Mouse (Mus musculus) gastrocnemius, postnatal 14 days (tissue): ENCODE measurements around the gene Psmd5. TPM values are rescaled to one million over a fixed set of nuclear protein-coding genes. Genes with fewer than 3 reads are reported as not detected.

Experiments
- DNase-seq: peaks from one replicate; pipeline ENCODE4 v3.0.0; 2021; ENCODE audit warnings: mixed read lengths
- intact Hi-C: fragments of 180-260 bp; cut with DNase I; formaldehyde crosslinking; loops from one replicate; pipeline ENCODE4 v1.15.1; 2025; ENCODE audit warnings: low total_unique reads
- long read RNA-seq, 2 experiments: library from polyadenylated mRNA; stranded (forward); transcript quantifications; one replicate each; pipeline ENCODE4 v2.0.0; 2021
- total RNA-seq, 2 experiments: library from RNA; stranded (reverse); gene quantifications; 2 replicates each; pipeline ENCODE4 v1.2.3; 2021

Gene Psmd5
- total RNA-seq = 10 to 100 TPM; 13.5 to 13.8 TPM
- long read RNA-seq, experiment 1, full-length matches to known transcripts = 29 of 36 reads
- long read RNA-seq, experiment 1, partial matches to known transcripts = 1 of 36 reads
- long read RNA-seq, experiment 1, other reads (novel, unspliced or antisense) = 6 of 36 reads
- long read RNA-seq, experiment 2, full-length matches to known transcripts = 28 of 30 reads
- long read RNA-seq, experiment 2, partial matches to known transcripts = 0 of 30 reads
- long read RNA-seq, experiment 2, other reads (novel, unspliced or antisense) = 2 of 30 reads

DNA sequence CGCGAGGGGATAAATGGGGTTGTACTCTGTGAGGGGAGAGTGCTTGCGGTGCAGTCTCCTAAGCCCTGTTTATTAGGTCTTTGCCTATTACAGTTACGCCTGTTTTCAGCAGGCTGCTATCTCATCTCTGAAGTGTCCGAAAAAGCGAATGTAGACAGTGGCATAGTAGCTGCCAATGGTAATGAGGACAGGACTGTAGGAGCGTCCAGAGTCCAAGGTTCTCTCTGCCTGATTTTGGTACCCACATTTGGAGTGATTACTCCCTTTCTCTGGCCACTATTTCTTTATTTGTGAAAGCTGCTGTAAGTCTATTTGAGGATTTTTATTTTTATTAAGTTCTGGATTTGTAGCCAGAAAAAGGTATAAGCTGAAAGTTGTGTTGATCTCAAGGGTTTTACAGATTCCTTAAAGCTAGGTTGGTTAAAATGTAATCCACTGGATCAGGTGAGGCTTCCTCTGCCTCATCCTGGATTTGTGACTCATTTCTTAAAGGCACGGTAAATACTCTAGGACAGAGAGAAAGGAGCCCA lies at the start of gene Psmd5:
Psmd5 (minus strand) TSS at position 153 of the 530 bp plus-strand sequence.
- intact Hi-C loops = no loop called here

DNA sequence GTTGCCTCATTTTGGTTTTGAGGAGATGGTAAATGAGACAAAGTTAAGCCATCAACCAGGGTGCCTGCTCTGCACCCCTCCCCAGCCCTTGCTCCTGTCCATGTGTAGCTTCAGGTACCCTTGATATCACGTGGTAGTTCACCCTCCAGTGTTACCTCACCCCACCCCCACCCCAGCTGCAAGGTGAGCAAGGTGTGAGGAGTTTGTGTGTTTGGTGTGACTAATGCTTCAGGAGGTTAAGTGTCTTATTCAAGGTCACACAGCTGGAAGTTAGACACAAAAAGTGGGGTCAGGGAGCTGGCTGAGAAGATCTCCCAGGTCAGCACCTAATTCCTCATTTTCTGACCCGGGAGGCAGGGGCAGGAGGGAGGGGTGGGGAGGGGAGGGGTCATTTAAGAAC lies 48.0 kb upstream of the Psmd5 start:
- intact Hi-C loops = no loop called here
- DNase-seq = no peak

More for the DNA sequence above, at the start of gene Psmd5:
- DNase-seq = no peak

DNA sequence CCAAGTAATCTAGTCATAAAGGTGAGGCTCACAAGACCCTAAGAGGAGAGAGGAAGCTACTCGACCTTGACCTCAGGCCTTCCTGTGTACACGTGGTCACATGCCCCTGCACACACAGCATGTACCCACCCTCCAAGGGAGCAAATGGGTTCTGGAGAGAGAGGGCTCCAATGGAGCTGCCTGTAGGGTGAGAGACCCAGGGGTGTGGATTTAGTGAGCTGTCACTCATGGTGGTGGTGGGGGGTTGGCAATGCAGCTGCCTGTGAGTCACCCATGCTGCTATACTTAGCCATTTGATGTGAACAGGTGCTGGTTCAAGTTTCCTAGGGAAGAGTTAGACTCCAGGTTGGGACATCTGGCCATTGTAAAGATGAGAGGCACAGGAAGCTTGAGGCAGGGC lies 45.4 kb upstream of the Psmd5 start:
- intact Hi-C loops = no loop called here
- no peak for DNase-seq

DNA sequence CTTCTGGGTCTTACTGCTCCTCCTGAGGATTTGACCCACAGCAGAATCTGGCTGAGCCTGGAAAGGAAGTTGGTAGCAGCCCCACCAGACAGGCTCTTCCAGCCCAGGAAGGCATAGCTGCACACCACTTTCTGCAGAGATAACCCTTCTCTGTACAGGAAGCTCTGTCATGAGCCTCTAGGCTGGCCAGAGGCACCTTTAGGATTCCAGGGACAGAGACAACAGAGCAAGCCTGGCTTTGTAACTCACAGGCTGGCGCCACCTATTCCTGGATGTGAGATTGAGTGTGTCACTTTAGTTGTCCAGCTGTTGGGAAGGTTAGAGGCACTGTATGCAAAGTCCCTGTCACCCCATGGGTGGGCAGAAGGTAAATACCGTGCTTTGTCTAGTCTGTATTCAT lies 40.3 kb upstream of the Psmd5 start:
- no peak for DNase-seq
- intact Hi-C loops = no loop called here

DNA sequence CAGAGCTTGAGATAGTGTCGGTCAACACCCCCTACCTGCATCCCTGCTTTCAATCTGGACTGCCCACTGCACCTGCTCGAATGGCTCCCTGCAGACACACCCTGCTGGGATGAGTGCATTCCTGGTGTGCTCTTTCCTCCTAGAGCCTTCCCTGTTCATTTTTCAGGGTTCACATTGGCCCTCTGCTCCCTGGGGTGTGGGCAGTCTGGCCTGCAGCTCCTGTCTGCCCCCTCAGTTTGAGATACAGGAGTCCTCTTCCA lies 40.0 kb upstream of the Psmd5 start:
- intact Hi-C loops = no loop called here
- DNase-seq = no peak

DNA sequence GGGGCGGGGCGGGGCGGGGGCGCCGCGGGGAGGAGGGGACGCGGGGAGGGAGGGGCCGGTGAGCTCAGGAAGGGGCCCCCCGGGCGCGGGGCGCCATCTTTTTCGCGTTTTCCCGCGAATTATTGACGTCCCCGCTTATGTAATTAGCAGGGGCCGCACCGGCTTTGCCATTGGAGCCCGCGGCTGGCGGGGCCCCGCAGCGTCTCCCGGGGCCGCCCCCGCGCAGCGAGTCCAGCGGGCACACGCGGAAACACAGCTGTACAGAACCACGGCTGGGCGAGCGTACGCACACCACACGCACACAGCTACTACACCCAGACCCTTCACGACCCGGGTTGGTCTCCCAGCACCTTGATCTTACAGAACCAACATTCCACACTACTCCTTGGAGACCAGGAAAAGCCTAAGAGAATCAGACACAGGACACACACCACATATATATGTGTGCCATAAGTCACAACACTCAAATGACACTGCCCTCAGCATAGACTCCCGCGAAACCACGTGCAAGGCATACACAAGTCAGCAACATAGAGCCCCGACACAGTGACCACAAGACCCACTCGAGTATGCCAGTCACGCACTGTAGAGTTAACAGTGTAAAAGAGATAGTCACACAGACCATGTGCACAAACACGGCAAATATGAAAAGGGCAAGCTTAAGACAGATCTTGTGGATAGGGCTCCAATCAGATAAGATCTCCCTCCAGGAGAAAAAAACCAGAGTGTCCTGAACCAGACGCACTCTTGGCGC lies 39.5 kb upstream of the Psmd5 start:
- intact Hi-C loops = no loop called here

DNA sequence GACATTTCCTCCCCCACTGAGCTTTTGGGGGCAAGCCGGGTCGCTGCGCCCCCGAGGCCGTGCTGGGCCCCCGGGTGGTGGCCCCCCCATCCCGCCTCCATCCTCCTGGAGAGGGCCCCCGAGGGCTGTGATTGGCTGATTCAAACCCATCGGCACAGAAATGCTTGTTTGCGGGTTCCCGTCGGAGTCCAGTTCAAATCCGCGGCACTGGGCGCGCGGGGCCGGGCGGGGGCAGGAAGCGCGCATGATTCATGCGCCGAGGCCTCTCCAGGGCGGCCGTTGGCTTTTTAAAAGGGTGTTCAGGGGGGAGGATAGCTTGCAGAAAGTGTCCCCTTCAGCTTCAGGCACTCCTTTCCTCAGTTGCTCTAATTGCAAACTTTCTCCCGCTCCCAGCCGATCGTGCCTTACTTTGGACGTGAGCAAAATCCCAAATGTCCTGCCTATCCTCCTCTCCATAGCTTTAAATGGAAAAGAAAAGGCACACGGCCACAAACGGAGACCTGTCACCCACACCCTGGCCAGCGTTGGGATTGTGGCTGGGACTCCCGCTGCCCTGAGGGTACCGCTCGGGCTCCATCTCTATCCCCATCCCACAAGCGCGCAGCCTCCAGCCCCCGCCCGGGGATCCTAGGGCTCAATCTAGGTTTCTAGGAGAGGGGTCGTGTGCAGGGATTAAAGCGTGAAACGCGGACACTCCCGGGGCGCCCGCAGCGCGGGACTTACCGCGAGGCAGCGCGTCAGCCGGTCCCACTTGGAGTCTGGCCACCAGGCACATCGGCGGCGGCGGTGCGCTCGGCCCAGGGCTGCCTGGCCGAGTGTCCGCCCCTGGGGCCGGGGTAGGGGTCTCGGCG lies 38.7 kb upstream of the Psmd5 start, which contains the start of gene Phf19:
Phf19 (minus strand) TSS at position 809 of the 851 bp plus-strand sequence.
- intact Hi-C loops = no loop called here
- DNase-seq = peak; percentile 51

More for the DNA sequence above, 39.5 kb upstream of the Psmd5 start:
- peak; percentile 26 for DNase-seq

DNA sequence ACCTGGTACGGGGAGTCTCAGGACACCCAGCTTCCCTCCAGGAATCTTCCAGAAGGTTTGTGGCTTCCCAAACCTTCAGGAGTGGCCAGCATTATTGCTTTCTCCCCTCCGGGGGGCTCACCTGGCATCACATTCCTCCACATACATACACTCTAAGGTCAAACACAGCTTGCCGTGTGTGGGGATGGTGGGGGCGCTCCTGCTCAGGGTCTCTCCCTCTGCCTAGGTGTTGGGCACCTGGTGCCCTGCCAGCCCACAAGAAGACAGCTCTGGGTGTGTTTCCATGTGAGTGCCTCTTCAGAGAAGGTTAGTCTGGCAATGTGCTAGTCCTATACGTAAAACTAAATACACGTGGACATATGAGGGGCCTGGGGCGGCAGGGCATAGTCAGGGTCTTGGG lies 37.8 kb upstream of the Psmd5 start:
- no peak for DNase-seq
- intact Hi-C loops = no loop called here

DNA sequence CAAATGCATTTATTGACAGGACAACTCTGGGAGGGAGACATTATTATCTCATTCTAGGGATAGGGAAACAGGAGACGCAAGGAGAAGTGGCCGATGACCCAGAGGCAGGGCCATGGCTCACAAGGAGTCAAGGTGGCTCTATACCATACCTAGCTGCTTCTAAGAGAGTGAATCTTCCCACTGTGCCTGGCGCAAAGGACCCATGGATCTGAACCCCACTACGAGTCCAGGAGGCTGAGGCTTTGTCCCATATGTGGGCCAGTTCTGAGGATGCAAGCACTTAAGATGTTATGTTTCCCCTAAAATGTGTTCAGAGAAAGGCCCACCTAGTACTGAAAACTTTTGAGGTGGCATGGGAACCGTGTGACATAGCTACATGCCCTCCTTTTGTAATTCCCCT lies 37.1 kb upstream of the Psmd5 start:
- intact Hi-C loops = no loop called here
- DNase-seq = no peak

DNA sequence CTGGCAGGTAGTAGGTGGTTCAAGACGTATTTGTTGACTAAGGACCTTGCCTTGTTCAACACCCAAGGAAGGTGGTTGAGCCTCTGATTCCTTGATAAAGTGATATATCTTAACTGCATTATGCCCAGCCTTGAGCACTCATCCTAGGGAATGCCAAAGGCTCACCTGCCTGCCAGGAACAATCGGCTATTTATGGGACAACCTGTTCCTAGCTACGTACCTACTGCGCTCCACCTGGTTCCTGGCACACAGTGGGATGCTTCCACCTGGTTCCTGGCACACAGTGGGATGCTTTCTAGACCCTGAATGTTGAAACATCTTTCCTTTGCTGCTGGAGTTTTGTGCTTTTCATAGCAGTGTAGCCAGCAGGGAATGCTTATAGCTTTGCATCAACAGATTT lies 35.0 kb upstream of the Psmd5 start:
- DNase-seq = no peak
- intact Hi-C loops = no loop called here

DNA sequence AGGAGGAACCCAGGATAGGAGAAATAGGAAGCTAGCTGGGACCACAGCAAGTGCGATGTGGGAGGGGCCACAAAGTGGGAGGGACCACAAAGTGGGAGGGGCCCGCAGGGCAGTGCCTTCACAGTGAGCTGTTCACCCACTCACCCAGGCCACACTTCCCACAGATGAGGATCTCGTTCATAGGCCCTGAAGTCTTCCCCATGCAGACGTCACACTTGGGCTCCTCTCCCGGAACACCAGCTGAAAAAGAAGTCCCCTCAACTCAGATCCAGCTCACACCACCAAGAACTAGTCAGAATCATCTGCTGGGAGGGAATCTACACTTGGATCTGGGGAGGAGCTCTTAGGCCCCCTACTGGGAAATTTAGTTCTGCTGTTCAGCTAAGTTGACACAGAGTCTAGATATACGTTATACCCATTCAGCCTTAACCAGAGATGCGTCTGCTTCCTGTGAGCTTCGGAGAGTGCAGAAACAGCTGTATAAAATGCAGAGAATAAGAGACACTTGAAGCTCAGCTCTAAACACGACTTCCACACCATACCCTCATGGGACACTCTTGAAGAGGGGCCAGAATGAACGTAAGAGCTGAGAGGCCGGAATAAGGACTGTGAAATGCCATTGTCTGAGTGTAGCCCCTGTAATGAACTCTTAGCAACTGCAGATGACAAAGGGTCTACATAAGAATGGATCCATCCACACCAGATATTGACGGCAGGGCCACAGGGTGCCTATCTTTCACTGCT lies 32.3 kb upstream of the Psmd5 start:
- intact Hi-C loops = no loop called here
- peak; percentile 84 for DNase-seq

DNA sequence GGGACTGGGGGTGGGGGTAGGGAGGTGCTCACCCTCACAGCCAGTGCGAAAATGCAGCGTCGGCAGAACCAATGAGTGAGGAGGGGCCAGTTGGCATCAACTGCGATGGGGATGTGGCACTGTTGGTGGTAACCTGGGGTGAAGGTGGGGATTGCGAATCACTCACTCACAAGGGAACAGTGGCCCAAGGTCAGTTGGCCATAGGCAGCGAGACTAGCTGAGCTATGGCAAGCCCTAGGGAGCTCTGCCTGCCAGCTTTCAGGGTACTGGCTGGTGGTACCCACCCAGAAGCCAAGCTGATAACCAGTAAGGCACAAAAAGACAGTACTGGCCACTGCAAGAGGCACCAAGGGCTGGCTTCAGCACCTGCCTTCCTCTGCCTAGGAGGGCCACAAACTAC lies 31.7 kb upstream of the Psmd5 start:
- intact Hi-C loops = no loop called here
- DNase-seq = no peak

DNA sequence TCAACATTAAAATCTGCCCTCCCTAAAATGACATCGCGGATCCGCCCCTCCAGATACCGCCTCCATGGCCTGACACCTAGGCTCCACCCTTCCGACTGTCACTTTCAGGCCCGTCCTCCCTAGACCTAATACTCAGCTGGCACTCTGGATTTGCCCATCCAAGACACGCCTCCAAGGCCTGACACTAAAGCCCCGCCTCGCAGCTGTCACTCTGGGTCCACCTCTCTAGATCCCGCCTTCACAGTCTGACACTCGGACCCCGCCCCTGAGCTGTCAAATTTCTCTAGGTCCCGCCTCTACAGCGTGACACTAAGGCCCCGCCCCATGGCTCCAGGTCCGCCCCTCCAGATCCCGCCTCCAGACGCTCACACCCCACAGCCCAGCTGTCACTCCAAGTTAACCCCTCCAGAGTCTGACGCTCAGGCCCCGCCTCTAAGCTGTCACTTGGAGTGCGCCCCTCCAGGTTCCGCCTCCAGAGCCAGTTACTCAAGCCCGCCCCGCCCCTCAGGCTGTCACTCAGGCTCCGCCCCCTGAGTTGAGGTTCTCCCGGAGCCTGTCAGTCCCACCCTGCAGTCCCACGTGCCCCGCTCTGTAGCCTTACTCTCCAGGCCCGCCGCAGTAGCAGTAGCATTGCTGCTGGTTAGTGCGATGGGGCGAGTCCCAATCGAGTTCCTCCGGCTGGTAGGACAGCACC lies 30.2 kb upstream of the Psmd5 start:
- peak; percentile 99 for DNase-seq
- intact Hi-C loops = no loop called here

DNA sequence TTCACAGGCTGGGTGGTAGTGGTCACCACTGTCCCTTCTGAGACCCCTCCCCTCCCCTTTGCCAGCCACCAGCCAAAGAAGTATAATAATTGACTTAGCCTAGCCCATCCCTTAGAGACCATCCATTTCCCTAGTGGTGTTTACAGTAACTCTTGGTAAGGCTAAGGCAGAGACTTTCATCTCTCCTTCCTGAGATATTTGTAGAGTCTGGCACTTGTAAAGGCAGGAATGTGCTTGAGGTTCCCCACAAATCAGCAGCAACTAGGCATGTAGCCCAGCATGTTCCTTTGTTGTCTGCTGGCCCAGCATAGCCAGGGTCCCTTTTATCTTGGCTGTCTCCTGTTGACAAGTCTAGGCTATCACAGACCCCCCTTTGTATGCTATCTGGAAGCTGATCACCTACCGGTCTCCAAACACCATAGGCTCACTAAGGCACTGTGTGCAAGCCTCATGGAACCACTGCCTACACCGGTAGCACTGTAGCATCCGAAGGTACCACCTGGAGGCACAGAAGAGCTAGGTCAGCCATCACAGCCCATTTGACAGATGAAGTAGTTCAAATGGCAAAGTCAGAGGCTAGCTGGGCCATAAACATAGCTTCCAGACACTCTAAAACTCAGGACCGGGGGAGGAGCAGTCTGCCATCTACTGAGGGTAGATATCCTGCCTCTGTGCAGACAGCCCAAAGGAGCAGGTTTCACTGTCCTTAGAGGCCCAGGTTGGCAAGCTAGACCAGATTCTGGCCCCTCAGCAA lies 29.1 kb upstream of the Psmd5 start:
- no peak for DNase-seq
- intact Hi-C loops = no loop called here

DNA sequence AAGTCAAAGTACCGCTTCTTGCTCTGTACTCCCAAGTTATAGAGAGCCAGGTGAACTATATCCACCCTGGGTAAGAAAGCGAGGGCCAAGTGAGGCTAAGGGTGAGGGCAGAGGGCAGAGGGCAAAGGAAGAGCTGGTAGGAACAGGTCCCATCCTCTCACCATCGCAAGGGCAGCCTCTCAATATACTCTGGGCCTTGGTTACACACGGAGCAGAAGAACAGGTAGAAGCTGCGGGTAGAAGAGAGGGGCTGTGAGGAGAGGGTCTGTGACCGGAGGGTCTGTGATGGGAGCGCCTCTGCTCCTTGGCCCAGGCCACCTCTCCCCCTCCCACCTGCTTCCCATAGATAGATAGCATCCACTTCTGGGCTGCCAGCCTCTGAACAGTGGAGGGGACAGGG lies 28.4 kb upstream of the Psmd5 start:
- intact Hi-C loops = no loop called here
- no peak for DNase-seq

DNA sequence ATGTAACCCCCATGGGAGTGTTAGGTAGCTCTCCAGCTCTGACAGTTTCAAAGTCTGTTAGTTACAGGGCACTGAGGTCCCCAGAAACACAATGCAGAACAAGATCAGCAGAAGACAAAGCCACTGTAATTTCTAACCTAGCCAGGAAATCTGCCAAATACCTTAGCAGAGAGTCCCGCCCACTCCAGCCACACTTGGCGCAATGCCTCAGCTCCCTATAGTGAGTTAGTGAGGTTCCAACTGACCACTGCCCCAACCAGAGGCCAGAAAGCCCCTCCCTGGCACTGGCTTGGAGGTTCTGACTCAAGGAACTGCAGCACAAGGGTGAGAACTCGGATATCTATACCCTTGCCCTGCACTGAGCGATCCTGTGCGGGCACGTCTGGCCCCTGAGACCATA lies 28.0 kb upstream of the Psmd5 start:
- intact Hi-C loops = no loop called here
- DNase-seq = no peak

DNA sequence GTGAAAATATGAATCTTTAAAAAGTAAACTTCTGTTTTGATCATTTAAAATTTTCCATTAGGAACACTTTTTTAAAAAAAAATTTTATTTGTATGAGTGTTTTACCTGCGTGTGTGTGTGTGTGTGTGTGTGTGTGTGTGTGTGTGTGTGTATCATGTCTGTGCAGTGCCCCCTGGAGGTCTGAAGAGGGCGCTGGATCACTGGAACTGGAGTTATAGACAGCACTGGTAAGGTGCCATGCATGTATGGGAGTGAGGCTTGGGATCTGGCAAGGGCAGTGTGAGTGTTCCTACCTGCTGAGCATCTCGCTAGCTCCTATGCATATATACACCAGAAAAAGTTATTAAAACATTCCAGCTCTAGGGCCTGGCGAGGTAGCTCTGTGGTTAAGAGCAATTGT lies 27.0 kb upstream of the Psmd5 start:
- intact Hi-C loops = no loop called here
- no peak for DNase-seq

DNA sequence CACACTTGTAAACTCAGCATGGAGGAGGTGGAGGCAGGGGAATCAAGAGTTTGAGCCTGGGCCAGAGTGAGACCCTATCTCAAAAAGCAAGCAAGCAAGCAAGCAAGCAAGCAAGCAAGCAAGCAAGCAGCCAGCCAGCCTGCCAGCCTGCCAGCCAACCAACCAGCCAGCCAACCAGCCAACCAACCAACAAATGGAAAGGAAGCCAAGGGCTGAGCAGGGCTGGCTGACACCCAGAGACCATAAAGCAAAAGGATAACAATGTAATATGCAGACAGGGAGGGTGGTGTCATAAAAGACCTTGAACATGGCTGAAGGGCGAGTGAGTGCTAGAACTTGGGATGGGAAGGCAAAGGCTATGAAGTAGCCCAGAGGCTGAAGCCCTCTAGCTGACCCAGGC lies 25.6 kb upstream of the Psmd5 start:
- intact Hi-C loops = no loop called here
- no peak for DNase-seq
